Mouse (Mus musculus) MEL (cell line): Measurements from ENCODE around the gene Ephb2. TPM values are rescaled to one million over a fixed set of nuclear protein-coding genes. Genes with fewer than 3 reads are reported as not detected.

Experiments
- DNase-seq: peaks from one replicate; pipeline ENCODE4 v3.0.0; 2011; ENCODE audit warnings: low read depth, low spot score
- H3K27ac ChIP-seq: 2 replicates; pipeline ENCODE4 v1.5.1; 2012; ENCODE audit warnings: low read depth, mild to moderate bottlenecking, control low read depth, low read length, moderate library complexity; ENCODE audit not compliant: control insufficient read depth
- H3K27me3 ChIP-seq, 2 experiments: fragments of 150-350 bp in 1 of 2; sonication (generic) in 1 of 2; 2 replicates each; pipeline ENCODE4 v1.6.1; 2012; ENCODE audit warnings: low read length in 2 of 2, mild to moderate bottlenecking in 2 of 2, improper control_type of control experiment in 1 of 2, moderate library complexity in 1 of 2; ENCODE audit not compliant: insufficient read depth in 2 of 2, control insufficient read depth in 1 of 2
- H3K36me3 ChIP-seq, 2 experiments: 2 replicates each; pipeline ENCODE4 v1.6.1; 2012 to 2014; ENCODE audit warnings: low read length in 2 of 2, improper control_type of control experiment in 1 of 2, inconsistent platforms in 1 of 2, mild to moderate bottlenecking in 1 of 2; ENCODE audit not compliant: insufficient read depth in 2 of 2, control insufficient read depth in 1 of 2
- H3K4me1 ChIP-seq, 2 experiments: fragments of 150-350 bp in 1 of 2; sonication (generic) in 1 of 2; 2 replicates each; pipeline ENCODE4 v1.6.1; 2012; ENCODE audit warnings: low read length in 2 of 2, improper control_type of control experiment in 1 of 2, mild to moderate bottlenecking in 1 of 2; ENCODE audit not compliant: insufficient read depth in 2 of 2, control insufficient read depth in 1 of 2
- H3K4me3 ChIP-seq, 2 experiments: fragments of 150-350 bp in 1 of 2; sonication (generic) in 1 of 2; 2 replicates each; pipeline ENCODE4 v1.5.1; 2012; ENCODE audit warnings: low read depth in 2 of 2, low read length in 2 of 2, mild to moderate bottlenecking in 2 of 2, moderate library complexity in 2 of 2, control low read depth in 1 of 2, improper control_type of control experiment in 1 of 2; ENCODE audit not compliant: control insufficient read depth in 1 of 2, insufficient read depth in 1 of 2
- H3K79me2 ChIP-seq: 2 replicates; pipeline ENCODE4 v1.6.1; 2012; ENCODE audit warnings: mild to moderate bottlenecking, low read length, moderate library complexity; ENCODE audit not compliant: control insufficient read depth, poor library complexity, insufficient read depth
- H3K9ac ChIP-seq: 2 replicates; pipeline ENCODE4 v1.6.1; 2012; ENCODE audit warnings: low read depth, mild to moderate bottlenecking, control low read depth, low read length, moderate library complexity; ENCODE audit not compliant: control insufficient read depth, poor library complexity, severe bottlenecking
- H3K9me3 ChIP-seq: fragments of 150-350 bp; sonication (generic); replicated peaks from 2 replicates; pipeline ENCODE4 v1.6.1; 2012; ENCODE audit warnings: mild to moderate bottlenecking, low read length, improper control_type of control experiment, moderate library complexity; ENCODE audit not compliant: insufficient read depth
- BHLHE40 ChIP-seq: IDR thresholded peaks from 2 replicates; pipeline ENCODE4 v1.6.1; 2012; ENCODE audit warnings: low read depth, mild to moderate bottlenecking, inconsistent platforms, low read length, improper control_type of control experiment, borderline replicate concordance
- CHD1 ChIP-seq: IDR thresholded peaks from 2 replicates; pipeline ENCODE4 v1.6.1; 2012; ENCODE audit warnings: low read depth, mild to moderate bottlenecking, inconsistent platforms, low read length, improper control_type of control experiment
- CHD2 ChIP-seq: IDR thresholded peaks from 2 replicates; pipeline ENCODE4 v1.6.1; 2011; ENCODE audit warnings: low read length, improper control_type of control experiment
- CTCF ChIP-seq, 3 experiments: IDR thresholded peaks in 2 of 3; conservative IDR thresholded peaks in 1 of 3; 2 replicates each; pipeline ENCODE4 v1.5.1; 2011 to 2012; ENCODE audit warnings: low read length in 3 of 3, low read depth in 2 of 3, mild to moderate bottlenecking in 2 of 3, improper control_type of control experiment in 1 of 3, inconsistent platforms in 1 of 3, mixed read lengths in 1 of 3, moderate library complexity in 1 of 3; ENCODE audit not compliant: control insufficient read depth in 1 of 3, insufficient read depth in 1 of 3, poor library complexity in 1 of 3, severe bottlenecking in 1 of 3
- ELF1 ChIP-seq: IDR thresholded peaks from 2 replicates; pipeline ENCODE4 v1.6.1; 2014; ENCODE audit warnings: low read depth, mild to moderate bottlenecking, inconsistent platforms, low read length, improper control_type of control experiment, moderate library complexity
- EP300 ChIP-seq, 2 experiments: IDR thresholded peaks; 2 replicates each; pipeline ENCODE4 v1.6.1; 2011; ENCODE audit warnings: improper control_type of control experiment in 2 of 2, low read length in 2 of 2, low read depth in 1 of 2, mild to moderate bottlenecking in 1 of 2
- ETS1 ChIP-seq: IDR thresholded peaks from 2 replicates; pipeline ENCODE4 v1.6.1; 2012; ENCODE audit warnings: low read depth, mild to moderate bottlenecking, inconsistent platforms, low read length, improper control_type of control experiment, moderate library complexity
- GABPA ChIP-seq: IDR thresholded peaks from 2 replicates; pipeline ENCODE4 v1.6.1; 2012; ENCODE audit warnings: low read depth, mild to moderate bottlenecking, inconsistent platforms, low read length, improper control_type of control experiment, moderate library complexity
- GATA1 ChIP-seq: IDR thresholded peaks from 2 replicates; pipeline ENCODE4 v1.6.1; 2011; ENCODE audit warnings: low read depth, low read length, improper control_type of control experiment
- HCFC1 ChIP-seq: IDR thresholded peaks from 2 replicates; pipeline ENCODE4 v1.6.1; 2012; ENCODE audit warnings: low read depth, mild to moderate bottlenecking, inconsistent platforms, low read length, improper control_type of control experiment, moderate library complexity
- JUND ChIP-seq: IDR thresholded peaks from 2 replicates; pipeline ENCODE4 v1.6.1; 2011; ENCODE audit warnings: low read depth, mild to moderate bottlenecking, improper control_type of control experiment, low read length
- KAT2A ChIP-seq: conservative IDR thresholded peaks from 2 replicates; pipeline ENCODE4 v1.6.1; 2012; ENCODE audit warnings: low read depth, low read length, improper control_type of control experiment, inconsistent platforms
- MAFK ChIP-seq: IDR thresholded peaks from 2 replicates; pipeline ENCODE4 v1.6.1; 2011; ENCODE audit warnings: low read depth, mild to moderate bottlenecking, low read length, improper control_type of control experiment, borderline replicate concordance
- MAX ChIP-seq: IDR thresholded peaks from 2 replicates; pipeline ENCODE4 v1.6.1; 2011; ENCODE audit warnings: low read length, improper control_type of control experiment
- MAZ ChIP-seq: IDR thresholded peaks from 2 replicates; pipeline ENCODE4 v1.6.1; 2012; ENCODE audit warnings: low read depth, mild to moderate bottlenecking, inconsistent platforms, low read length, improper control_type of control experiment
- MXI1 ChIP-seq: IDR thresholded peaks from 2 replicates; pipeline ENCODE4 v1.6.1; 2011; ENCODE audit warnings: mild to moderate bottlenecking, low read depth, low read length, improper control_type of control experiment
- MYB ChIP-seq: IDR thresholded peaks from 2 replicates; pipeline ENCODE4 v1.6.1; 2011; ENCODE audit warnings: mild to moderate bottlenecking, low read depth, low read length, improper control_type of control experiment
- POLR2A ChIP-seq, 2 experiments: IDR thresholded peaks; 2 replicates each; pipeline ENCODE4 v1.6.1; 2011 to 2012; ENCODE audit warnings: low read length in 2 of 2, mild to moderate bottlenecking in 2 of 2, control low read depth in 1 of 2, improper control_type of control experiment in 1 of 2, low read depth in 1 of 2, moderate library complexity in 1 of 2; ENCODE audit not compliant: control insufficient read depth in 1 of 2, insufficient read depth in 1 of 2, poor library complexity in 1 of 2
- POLR2AphosphoS2 ChIP-seq: IDR thresholded peaks from 2 replicates; pipeline ENCODE4 v1.6.1; 2011; ENCODE audit warnings: low read length, improper control_type of control experiment
- RAD21 ChIP-seq: IDR thresholded peaks from 2 replicates; pipeline ENCODE4 v1.6.1; 2011; ENCODE audit warnings: mild to moderate bottlenecking, low read depth, low read length, improper control_type of control experiment
- SIN3A ChIP-seq: IDR thresholded peaks from 2 replicates; pipeline ENCODE4 v1.6.1; 2012; ENCODE audit warnings: low read length, improper control_type of control experiment, inconsistent platforms
- SMC3 ChIP-seq: IDR thresholded peaks from 2 replicates; pipeline ENCODE4 v1.6.1; 2011; ENCODE audit warnings: low read depth, low read length, improper control_type of control experiment
- TAL1 ChIP-seq: IDR thresholded peaks from 2 replicates; pipeline ENCODE4 v1.6.1; 2012; ENCODE audit warnings: mild to moderate bottlenecking, inconsistent platforms, low read length, moderate library complexity, mixed read lengths
- TBP ChIP-seq: IDR thresholded peaks from 2 replicates; pipeline ENCODE4 v1.8.0; 2011; ENCODE audit warnings: low read depth, low read length, improper control_type of control experiment
- TCF12 ChIP-seq: IDR thresholded peaks from 2 replicates; pipeline ENCODE4 v1.6.1; 2014; ENCODE audit warnings: low read depth, mild to moderate bottlenecking, inconsistent platforms, low read length, improper control_type of control experiment, moderate library complexity
- USF1 ChIP-seq: IDR thresholded peaks from 2 replicates; pipeline ENCODE4 v1.6.1; 2014; ENCODE audit warnings: low read depth, mild to moderate bottlenecking, inconsistent platforms, low read length, improper control_type of control experiment, moderate library complexity
- ZC3H11A ChIP-seq: IDR thresholded peaks from 2 replicates; pipeline ENCODE4 v1.6.1; 2012; ENCODE audit warnings: low read depth, mild to moderate bottlenecking, inconsistent platforms, low read length, improper control_type of control experiment
- ZMIZ1 ChIP-seq: IDR thresholded peaks from 2 replicates; pipeline ENCODE4 v1.6.1; 2012; ENCODE audit warnings: low read depth, mild to moderate bottlenecking, inconsistent platforms, low read length, improper control_type of control experiment, moderate library complexity
- ZNF384 ChIP-seq: IDR thresholded peaks from 2 replicates; pipeline ENCODE4 v1.6.1; 2012; ENCODE audit warnings: low read depth, mild to moderate bottlenecking, inconsistent platforms, low read length, improper control_type of control experiment
- polyA plus RNA-seq, 2 experiments: library from polyadenylated mRNA; stranded (reverse) in 1 of 2; unstranded in 1 of 2; fragments of >175 nt in 1 of 2; fragments of >200 nt in 1 of 2; gene quantifications; 2 replicates each; pipeline versions ENCODE4 v1.2.1 to v1.2.4; 2012; ENCODE audit warnings: low replicate concordance in 2 of 2, low read depth in 1 of 2; ENCODE audit not compliant: insufficient read length in 2 of 2, insufficient read depth in 1 of 2, missing spikeins in 1 of 2
- total RNA-seq: library from RNA; depleted of rRNA; stranded (reverse); fragments of 300-350 nt; gene quantifications from 2 replicates; pipeline ENCODE4 v1.2.3, GENCODE M21; 2012

Gene Ephb2
- total and polyA plus RNA-seq, 3 experiments, result 1.9 to 4.1 TPM; not detected in 1

DNA sequence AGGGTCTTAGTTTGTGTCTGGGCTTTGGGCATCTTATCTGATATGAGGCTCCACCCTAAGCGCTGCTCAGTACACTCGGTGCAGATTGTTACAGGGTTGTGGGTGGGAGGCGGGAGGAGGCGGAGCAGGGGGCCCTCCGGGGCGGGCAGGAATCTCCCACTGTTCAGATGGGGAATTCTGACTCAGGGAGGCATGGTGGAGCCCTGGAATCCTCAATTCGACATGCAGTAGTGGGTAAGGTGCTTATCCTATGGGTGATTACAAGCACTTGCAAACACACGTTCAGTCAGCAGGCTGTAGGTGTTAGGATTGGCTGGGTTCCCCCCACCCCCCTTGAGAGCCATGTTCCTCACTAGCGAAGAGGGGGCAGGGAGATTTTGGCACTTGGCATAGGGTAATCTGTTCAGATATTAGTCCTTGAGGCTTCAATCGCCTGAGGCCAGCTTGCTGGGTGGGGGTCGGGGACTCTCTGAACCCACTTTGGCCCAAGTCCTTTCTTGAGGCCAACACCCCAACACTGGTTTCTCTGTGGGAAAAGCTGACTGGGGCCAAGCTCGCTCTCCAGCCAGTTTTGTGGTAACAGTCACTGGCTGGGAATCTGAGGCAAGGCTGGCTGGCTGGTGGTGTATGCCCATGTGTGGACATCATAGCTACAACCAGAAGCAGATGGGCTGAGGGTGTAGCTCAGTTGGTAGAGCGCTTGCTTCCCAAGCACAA lies 186.2 kb downstream of the Ephb2 start:
- Histone ChIP-seq H3K27me3 (no peaks in the 10 kb centered on the region), H3K79me2 (peaks cover 2% of the 10 kb centered on the region), H3K27ac (no peak overlapping the region), H3K4me3 (peak overlapping the region; percentile 43 to 54), H3K9me3 (no peaks in the 10 kb centered on the region), H3K36me3 (peaks cover 0 to 6% of the 10 kb centered on the region in 2 experiments; a peak in 2 of 4 replicates), H3K9ac (peak overlapping the region; percentile 40), H3K4me1 (peaks cover 0 to 20% of the 10 kb centered on the region in 2 experiments; a peak in 2 of 4 replicates)
- peak; percentile 79 for DNase-seq
- TF ChIP-seq KAT2A, result no peak
- 0 out of 2 replicates have a peak, but pooled peaks have one; percentile 19 for TF ChIP-seq HCFC1
- no peak for TF ChIP-seq ELF1
- TF ChIP-seq POLR2A (IDR thresholded peaks at IDR 0.05; ENCODE audit: control insufficient read depth in 1 of 2, insufficient read depth in 1 of 2, low read depth in 1 of 2, low read length in 2 of 2, poor library complexity in 1 of 2), result no peak
- TF ChIP-seq ZNF384, result no peak
- peak in 1 of 2 experiments; percentile 17; a peak in 1 of 4 replicates for TF ChIP-seq EP300 (IDR thresholded peaks at IDR 0.05; ENCODE audit: low read depth in 1 of 2, low read length in 2 of 2)
- no peak for TF ChIP-seq SMC3
- 0 out of 2 replicates have a peak, but pooled peaks have one; percentile 14 for TF ChIP-seq TBP
- TF ChIP-seq POLR2AphosphoS2, result no peak
- TF ChIP-seq ZC3H11A, result no peak
- no peak for TF ChIP-seq CHD1
- peak; percentile 43; the same call in 1 of the 2 replicates for TF ChIP-seq MAZ
- TF ChIP-seq GATA1, result peak; percentile 67; the same call in 1 of the 2 replicates

DNA sequence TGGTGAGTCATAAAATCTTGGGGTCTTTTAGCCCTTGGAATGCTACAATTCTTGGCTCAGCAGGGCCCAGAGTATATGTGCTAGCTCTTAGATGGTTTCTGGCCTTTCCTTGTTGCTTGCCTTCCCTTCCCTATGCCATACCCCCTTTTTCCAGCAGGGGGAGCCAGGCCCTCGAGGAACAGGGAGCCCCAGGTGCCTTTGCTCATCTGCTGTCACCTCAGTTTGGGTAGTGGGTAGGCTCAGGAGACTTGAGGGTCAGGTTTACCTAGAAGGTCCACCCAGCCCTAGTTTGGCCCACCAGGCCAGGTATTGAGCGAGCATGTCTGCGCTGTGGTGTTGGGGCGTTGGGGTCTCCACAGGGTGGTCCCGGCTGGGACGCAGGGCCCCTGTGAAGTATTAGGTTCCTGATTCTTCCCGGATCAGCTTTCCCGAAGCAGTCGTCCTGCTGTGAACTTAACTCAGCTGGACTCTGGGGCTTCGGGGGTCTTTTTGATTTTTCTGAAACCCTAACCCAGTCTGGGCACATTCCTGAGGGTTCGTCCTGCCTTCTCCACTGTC lies 186.8 kb downstream of the Ephb2 start:
- Histone ChIP-seq H3K79me2 (peaks cover 2% of the 10 kb centered on the region; the same call in 1 of the 2 replicates), H3K4me3 (peak overlapping the region; percentile 43 to 54), H3K9ac (peak overlapping the region; percentile 13), H3K36me3 (peaks cover 0 to under 1% of the 10 kb centered on the region in 2 experiments; a peak in 2 of 4 replicates), H3K27me3 (no peaks in the 10 kb centered on the region), H3K27ac (no peak overlapping the region), H3K4me1 (peaks cover 0 to 14% of the 10 kb centered on the region in 2 experiments; a peak in 2 of 4 replicates), H3K9me3 (no peaks in the 10 kb centered on the region)
- DNase-seq, result peak; percentile 88
- TF ChIP-seq BHLHE40, result no peak
- peak; percentile 61 for TF ChIP-seq SIN3A
- no peak for TF ChIP-seq MAFK
- no peak for TF ChIP-seq USF1
- TF ChIP-seq MAX, result no peak
- no peak for TF ChIP-seq JUND
- TF ChIP-seq ZNF384, result no peak
- no peak for TF ChIP-seq MYB
- no peak for TF ChIP-seq TAL1
- 0 out of 2 replicates have a peak, but pooled peaks have one; percentile 20 for TF ChIP-seq GABPA
- TF ChIP-seq CHD2, result no peak
- TF ChIP-seq EP300 (IDR thresholded peaks at IDR 0.05; ENCODE audit: low read depth in 1 of 2, low read length in 2 of 2), result no peak
- peak; percentile 90 to 95 (median 92) for TF ChIP-seq CTCF (IDR thresholded peaks at IDR 0.05 in 2 of 3, conservative IDR thresholded peaks at IDR 0.05 in 1 of 3; ENCODE audit: control insufficient read depth in 1 of 3, insufficient read depth in 1 of 3, low read depth in 2 of 3, low read length in 3 of 3, poor library complexity in 1 of 3, severe bottlenecking in 1 of 3)
- TF ChIP-seq KAT2A, result no peak
- TF ChIP-seq ETS1, result no peak
- no peak for TF ChIP-seq ELF1
- TF ChIP-seq RAD21, result peak; percentile 95
- no peak for TF ChIP-seq CHD1
- peak; percentile 91 for TF ChIP-seq ZC3H11A
- peak; percentile 95 for TF ChIP-seq SMC3
- TF ChIP-seq GATA1, result no peak
- TF ChIP-seq MXI1, result no peak
- TF ChIP-seq ZMIZ1, result no peak
- no peak for TF ChIP-seq TBP
- 0 out of 2 replicates have a peak, but pooled peaks have one; percentile 19 for TF ChIP-seq TCF12
- TF ChIP-seq MAZ, result no peak
